Mouse (Mus musculus): ENCODE results near the gene Pla2g3. TPM values are rescaled to one million over a fixed set of nuclear protein-coding genes. Genes with fewer than 3 reads are reported as not detected.
A peak's percentile ranks its signal among the peaks of the same experiment; 100 is the strongest.

Gene Pla2g3
- polyA plus RNA-seq, 1 experiment from 2014 or later: 0.70 TPM

DNA sequence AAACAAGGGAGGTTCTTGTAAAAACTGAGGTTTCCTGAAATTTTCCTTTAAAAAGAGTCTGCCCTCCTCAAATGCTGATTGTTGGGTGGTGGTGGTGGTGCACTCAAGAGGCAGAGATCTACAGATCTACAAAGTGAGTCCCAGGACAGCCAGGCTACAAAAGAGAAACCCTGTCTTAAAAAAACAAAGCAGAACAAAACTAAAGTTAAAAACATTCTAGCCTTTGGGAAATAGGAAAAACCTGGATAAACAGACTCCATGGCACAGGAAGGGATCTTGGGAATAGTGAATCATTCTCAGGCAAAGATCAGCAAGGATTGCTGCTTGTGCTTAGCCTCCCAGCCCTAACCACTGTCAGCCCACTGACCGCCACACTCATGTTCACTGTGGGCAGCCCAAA lies 25.2 kb upstream of the Pla2g3 start:
- H3K4me1 ChIP-seq: no peaks in the 10 kb centered on the region
- no peaks in the 10 kb centered on the region for H3K9me3 ChIP-seq
- H3K27me3 ChIP-seq (ENCODE audit: insufficient read depth, poor library complexity, severe bottlenecking): no peaks in the 10 kb centered on the region
- no peak overlapping the region for H3K4me3 ChIP-seq
- no peak for DNase-seq (ENCODE audit: low spot score)
- 78% methylated on average over 1 of the region's 1 CpGs for WGBS
- no peaks in the 10 kb centered on the region for H3K36me3 ChIP-seq
- no peak overlapping the region for H3K27ac ChIP-seq

DNA sequence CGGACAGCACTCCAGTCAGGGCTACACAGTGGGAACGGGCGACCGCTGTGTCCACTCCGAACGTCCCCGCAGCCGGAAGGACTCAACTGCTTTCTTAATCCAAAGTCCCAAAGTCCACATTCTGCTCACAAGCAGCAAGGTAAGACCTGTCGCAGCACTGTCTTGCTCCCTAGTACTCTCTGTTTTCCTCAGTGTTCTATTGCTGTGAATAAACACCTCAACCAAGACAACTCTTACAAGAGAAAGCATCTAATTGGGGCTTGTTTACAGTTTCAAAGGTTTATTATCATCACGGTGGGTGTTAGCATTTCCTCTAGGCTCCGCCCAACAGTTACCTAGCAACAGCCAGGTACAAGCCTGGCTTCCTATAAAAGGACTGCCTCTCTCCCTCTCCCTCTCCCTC lies 16.6 kb upstream of the Pla2g3 start:
- no peaks in the 10 kb centered on the region for H3K4me1 ChIP-seq
- no peak overlapping the region for H3K27ac ChIP-seq
- 23% methylated on average over 11 of the region's 11 CpGs for WGBS
- H3K36me3 ChIP-seq: no peaks in the 10 kb centered on the region
- H3K9me3 ChIP-seq: no peaks in the 10 kb centered on the region
- DNase-seq (ENCODE audit: low spot score): no peak
- no peak overlapping the region for H3K4me3 ChIP-seq
- 0 out of 2 replicates have a peak, but pooled peaks cover 3% of the 10 kb centered on the region for H3K27me3 ChIP-seq (ENCODE audit: insufficient read depth, poor library complexity, severe bottlenecking)

DNA sequence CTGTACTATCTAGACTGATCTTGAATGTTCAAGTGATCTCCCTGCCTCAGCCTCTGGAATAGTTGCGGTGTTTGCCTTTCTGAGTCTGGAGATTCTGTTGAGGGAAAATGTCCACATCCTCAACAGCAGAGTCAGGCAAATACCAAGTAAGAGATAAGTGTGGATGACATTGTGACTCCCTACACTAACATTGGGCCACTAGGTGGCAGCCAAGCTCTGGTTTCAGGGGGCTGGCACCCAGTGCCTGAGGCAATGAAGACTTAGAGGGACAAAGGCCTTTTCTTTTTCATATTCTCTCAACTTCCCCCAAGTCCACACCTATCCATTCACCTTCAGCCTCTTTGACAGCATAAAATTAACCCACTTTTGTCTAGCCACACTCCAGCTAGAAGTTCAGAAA lies 15.6 kb upstream of the Pla2g3 start:
- Histone ChIP-seq H3K4me1 (no peaks in the 10 kb centered on the region), H3K27me3 (ENCODE audit: insufficient read depth, poor library complexity, severe bottlenecking) (0 out of 2 replicates have a peak, but pooled peaks cover 3% of the 10 kb centered on the region), H3K4me3 (no peak overlapping the region), H3K36me3 (no peaks in the 10 kb centered on the region), H3K9me3 (no peaks in the 10 kb centered on the region), H3K27ac (no peak overlapping the region)
- 20% methylated on average over 1 of the region's 1 CpGs for WGBS
- peak; percentile 91 for DNase-seq (ENCODE audit: low spot score)

DNA sequence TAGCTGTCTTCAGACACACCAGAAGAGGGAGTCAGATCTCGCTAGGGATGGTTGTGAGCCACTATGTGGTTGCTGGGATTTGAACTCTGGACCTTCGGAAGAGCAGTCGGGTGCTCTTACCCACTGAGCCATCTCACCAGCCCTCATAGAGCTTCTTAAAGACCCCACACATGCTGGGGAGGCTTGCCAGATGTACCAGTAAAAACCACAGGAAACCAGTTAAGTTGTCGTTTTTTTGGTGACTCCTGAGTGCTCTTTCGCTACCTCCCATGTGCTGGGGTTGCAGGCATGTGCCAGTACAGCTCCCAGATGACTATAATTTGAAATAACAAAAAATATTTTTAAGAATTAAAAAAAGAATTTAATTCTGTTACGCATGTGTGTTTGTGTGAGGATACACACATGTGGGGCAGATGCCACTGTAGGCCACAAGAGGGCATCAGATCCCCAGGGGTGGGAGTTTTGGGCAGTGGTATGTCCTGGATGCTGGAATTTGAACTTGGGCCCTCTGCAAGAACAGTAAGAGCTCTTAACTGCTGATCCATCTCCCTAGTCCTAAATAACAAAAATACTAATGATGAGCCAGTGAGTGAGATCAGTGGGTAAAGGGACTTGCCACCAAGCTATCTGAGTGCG lies 13.5 kb upstream of the Pla2g3 start:
- no peaks in the 10 kb centered on the region for H3K4me1 ChIP-seq
- H3K36me3 ChIP-seq: no peaks in the 10 kb centered on the region
- 91% methylated on average over 7 of the region's 7 CpGs for WGBS
- 0 out of 2 replicates have a peak, but pooled peaks cover 3% of the 10 kb centered on the region for H3K27me3 ChIP-seq (ENCODE audit: insufficient read depth, poor library complexity, severe bottlenecking)
- H3K4me3 ChIP-seq: no peak overlapping the region
- DNase-seq (ENCODE audit: low spot score): no peak
- H3K9me3 ChIP-seq: no peaks in the 10 kb centered on the region
- H3K27ac ChIP-seq: no peak overlapping the region

DNA sequence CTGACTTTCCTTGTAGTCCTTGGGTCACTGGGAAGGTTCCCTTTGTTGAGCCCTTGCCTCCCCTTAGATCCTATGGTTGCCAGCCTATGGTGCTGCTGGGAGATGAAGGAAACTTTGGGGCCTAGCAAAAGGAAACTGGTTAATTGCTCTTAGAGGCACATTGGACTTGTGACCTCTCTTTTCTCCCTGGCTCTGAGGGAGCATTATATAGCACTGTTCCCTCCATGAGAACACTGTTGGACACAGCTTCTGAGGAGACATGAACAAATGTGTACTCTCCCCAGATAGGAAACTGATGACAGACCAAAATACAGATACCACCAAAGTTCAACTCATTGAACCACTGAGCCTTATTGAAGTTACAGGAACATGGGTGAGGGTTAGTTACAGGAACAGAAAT lies 12.6 kb upstream of the Pla2g3 start:
- H3K4me3 ChIP-seq: no peak overlapping the region
- H3K27me3 ChIP-seq (ENCODE audit: insufficient read depth, poor library complexity, severe bottlenecking): 0 out of 2 replicates have a peak, but pooled peaks cover 3% of the 10 kb centered on the region
- no peaks in the 10 kb centered on the region for H3K36me3 ChIP-seq
- no peak overlapping the region for H3K27ac ChIP-seq
- DNase-seq (ENCODE audit: low spot score): no peak
- no peaks in the 10 kb centered on the region for H3K9me3 ChIP-seq
- H3K4me1 ChIP-seq: no peaks in the 10 kb centered on the region

DNA sequence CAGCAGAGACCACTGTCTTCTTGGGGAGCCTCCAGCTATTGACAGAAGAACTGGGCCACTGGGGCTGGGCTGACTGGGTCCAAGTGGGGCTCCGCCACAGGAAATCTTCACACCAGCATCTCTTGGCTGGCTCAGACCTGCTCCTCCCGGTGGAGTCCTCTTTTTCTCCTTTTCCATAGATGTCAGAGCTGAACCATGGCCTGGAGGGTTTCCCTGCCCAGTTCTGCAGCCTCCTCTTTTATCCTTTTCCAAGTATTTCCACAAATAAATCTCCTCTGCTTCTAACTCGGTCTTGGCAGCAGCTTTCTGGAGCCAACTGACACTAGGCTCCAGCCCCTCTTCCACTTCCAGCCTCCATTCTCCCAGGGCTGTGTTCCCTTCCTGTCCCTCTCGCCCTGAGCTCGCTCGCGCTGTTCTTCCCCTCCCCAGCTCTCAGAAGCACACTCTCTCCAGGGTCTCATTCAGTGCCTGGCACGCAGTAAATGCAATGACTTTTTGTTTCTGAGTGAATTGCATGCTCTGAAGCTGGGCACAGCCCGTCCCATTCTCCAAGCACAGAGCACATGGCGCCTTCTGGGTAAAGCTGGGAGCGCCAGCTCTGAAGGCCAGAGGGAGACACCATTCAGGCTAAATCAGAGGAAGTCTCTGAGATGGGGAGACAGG lies 4.0 kb upstream of the Pla2g3 start:
- no peaks in the 10 kb centered on the region for H3K36me3 ChIP-seq
- WGBS: 64% methylated on average over 11 of the region's 11 CpGs
- H3K4me3 ChIP-seq: no peak overlapping the region
- H3K27ac ChIP-seq: no peak overlapping the region
- no peaks in the 10 kb centered on the region for H3K9me3 ChIP-seq
- DNase-seq (ENCODE audit: low spot score): no peak
- 0 out of 2 replicates have a peak, but pooled peaks cover 3% of the 10 kb centered on the region for H3K27me3 ChIP-seq (ENCODE audit: insufficient read depth, poor library complexity, severe bottlenecking)
- peaks cover 10% of the 10 kb centered on the region for H3K4me1 ChIP-seq

DNA sequence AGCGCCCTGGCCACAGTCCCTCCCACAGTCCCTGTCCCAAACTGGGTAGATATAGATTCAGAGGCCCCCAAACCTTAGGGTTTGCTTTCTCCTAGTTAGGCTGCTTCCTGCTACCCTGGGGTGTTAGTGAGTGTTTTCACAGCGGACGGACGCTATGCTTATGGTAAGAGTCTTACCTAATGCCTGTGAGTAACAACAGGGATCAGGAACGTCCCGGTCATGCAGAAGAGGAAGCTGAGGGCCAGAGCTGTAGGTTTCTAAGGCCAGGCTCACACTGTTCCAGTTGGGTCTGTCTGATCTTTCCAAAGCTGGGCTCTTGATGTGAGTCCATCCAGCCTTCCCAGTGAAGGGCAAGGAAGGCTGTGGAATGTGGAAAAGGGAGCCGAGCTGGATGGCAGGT lies 1.7 kb upstream of the Pla2g3 start:
- DNase-seq (ENCODE audit: low spot score): no peak
- no peaks in the 10 kb centered on the region for H3K9me3 ChIP-seq
- H3K4me1 ChIP-seq: peaks cover 16% of the 10 kb centered on the region
- 59% methylated on average over 7 of the region's 7 CpGs for WGBS
- no peak overlapping the region for H3K4me3 ChIP-seq
- no peaks in the 10 kb centered on the region for H3K36me3 ChIP-seq
- H3K27ac ChIP-seq: no peak overlapping the region
- 0 out of 2 replicates have a peak, but pooled peaks cover 3% of the 10 kb centered on the region for H3K27me3 ChIP-seq (ENCODE audit: insufficient read depth, poor library complexity, severe bottlenecking)

DNA sequence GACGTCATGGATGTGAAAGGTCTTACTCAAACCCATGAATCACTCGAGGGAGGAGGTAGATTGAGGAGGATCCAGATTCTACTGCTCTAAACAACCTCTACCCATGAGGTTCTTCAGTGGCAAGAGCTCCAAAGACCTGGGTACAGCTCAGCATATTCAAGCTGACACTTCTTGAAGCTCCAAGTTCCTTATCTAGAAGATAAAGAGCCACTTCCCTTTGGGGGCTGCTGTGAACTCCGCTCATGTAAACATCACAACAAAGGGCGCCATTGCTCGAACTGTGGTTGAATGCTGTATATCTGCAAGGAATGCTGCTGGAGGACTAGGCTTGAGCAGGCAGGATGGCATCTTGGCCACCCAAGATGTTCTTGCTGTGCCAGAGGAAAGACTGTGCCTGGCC lies 952 bp downstream of the Pla2g3 start:
- no peak overlapping the region for H3K27ac ChIP-seq
- no peaks in the 10 kb centered on the region for H3K9me3 ChIP-seq
- DNase-seq (ENCODE audit: low spot score): no peak
- no peak overlapping the region for H3K4me3 ChIP-seq
- no peaks in the 10 kb centered on the region for H3K36me3 ChIP-seq
- 53% methylated on average over 5 of the region's 5 CpGs for WGBS
- 0 out of 2 replicates have a peak, but pooled peaks cover 3% of the 10 kb centered on the region for H3K27me3 ChIP-seq (ENCODE audit: insufficient read depth, poor library complexity, severe bottlenecking)
- H3K4me1 ChIP-seq: peaks cover 16% of the 10 kb centered on the region

DNA sequence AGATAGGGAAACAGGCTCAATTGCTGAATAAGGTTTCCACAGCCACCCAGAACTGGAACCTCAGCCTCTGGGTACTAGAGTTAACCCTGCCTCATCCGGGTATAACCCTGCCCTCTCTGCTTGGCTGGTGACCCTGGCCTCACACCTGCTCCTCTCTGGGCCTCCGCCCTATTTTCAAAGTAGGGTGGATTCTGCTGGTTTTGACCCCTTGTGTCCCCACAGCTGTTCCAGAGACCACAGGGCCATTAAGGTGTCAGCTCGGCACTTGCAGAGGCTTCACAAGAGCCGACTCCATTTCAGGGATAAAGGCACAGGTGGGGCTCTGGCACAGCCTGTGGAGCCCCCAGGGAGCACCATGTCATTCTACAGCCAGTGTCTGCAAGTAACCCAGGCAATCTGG lies 4.7 kb downstream of the Pla2g3 start:
- no peak for DNase-seq (ENCODE audit: low spot score)
- Histone ChIP-seq H3K36me3 (no peaks in the 10 kb centered on the region), H3K9me3 (no peaks in the 10 kb centered on the region), H3K4me1 (peaks cover 25% of the 10 kb centered on the region), H3K4me3 (no peak overlapping the region), H3K27ac (no peak overlapping the region), H3K27me3 (ENCODE audit: insufficient read depth, poor library complexity, severe bottlenecking) (no peaks in the 10 kb centered on the region)
- 71% methylated on average over 4 of the region's 4 CpGs for WGBS

DNA sequence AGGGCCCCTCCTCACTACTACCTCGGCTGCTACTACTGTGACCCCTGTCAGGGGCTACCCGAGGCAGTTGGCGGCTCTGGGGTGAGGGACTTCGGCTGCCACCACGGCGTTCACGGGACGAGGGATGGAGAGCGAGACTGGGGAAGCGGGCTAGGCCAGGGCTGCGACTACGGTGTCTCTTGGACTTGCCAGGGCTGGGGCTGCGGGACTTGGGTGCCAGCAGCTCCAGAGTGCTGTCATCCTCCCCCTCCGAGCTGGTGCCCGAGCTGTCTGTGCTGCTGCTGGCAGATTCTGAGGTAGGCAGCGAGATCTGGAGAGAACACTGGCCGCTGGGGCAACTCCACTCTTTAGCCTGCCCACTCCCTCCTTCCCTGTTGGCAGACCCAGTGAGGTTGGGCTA lies 6.8 kb downstream of the Pla2g3 start:
- H3K27ac ChIP-seq: peak overlapping the region; percentile 49
- WGBS: 76% methylated on average over 17 of the region's 17 CpGs
- H3K4me3 ChIP-seq: no peak overlapping the region
- H3K9me3 ChIP-seq: no peaks in the 10 kb centered on the region
- no peak for DNase-seq (ENCODE audit: low spot score)
- 0 out of 2 replicates have a peak, but pooled peaks cover 2% of the 10 kb centered on the region for H3K27me3 ChIP-seq (ENCODE audit: insufficient read depth, poor library complexity, severe bottlenecking)
- peaks cover 3% of the 10 kb centered on the region; the same call in 1 of the 2 replicates for H3K36me3 ChIP-seq
- peaks cover 9% of the 10 kb centered on the region for H3K4me1 ChIP-seq

DNA sequence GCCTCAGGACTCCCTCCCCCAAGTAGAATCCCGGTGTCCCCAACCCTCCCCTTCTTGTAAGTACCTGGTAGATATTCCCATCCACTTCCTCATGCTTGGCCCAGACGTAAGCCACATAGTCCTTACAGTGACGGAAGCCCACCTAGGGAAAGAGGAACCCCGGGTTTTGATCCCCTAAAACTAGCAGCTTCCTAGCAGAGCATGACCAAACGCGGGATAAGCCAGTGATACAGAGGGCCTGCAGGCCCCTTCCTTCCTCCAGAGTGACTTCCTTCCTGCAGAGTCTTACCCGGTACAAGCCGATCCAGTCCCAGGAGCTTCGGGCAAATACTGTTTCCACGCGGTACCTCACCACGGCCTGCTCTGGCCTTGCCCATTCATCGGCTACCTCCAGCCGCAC lies 7.4 kb downstream of the Pla2g3 start:
- H3K9me3 ChIP-seq: no peaks in the 10 kb centered on the region
- H3K4me1 ChIP-seq: peaks cover 9% of the 10 kb centered on the region
- peaks cover 8% of the 10 kb centered on the region; the same call in 1 of the 2 replicates for H3K27me3 ChIP-seq (ENCODE audit: insufficient read depth, poor library complexity, severe bottlenecking)
- DNase-seq (ENCODE audit: low spot score): no peak
- H3K27ac ChIP-seq: 0 out of 2 replicates have a peak overlapping the region, but pooled peaks have one; percentile 49
- WGBS: 80% methylated on average over 14 of the region's 14 CpGs
- H3K36me3 ChIP-seq: peaks cover 3% of the 10 kb centered on the region; the same call in 1 of the 2 replicates
- H3K4me3 ChIP-seq: no peak overlapping the region

DNA sequence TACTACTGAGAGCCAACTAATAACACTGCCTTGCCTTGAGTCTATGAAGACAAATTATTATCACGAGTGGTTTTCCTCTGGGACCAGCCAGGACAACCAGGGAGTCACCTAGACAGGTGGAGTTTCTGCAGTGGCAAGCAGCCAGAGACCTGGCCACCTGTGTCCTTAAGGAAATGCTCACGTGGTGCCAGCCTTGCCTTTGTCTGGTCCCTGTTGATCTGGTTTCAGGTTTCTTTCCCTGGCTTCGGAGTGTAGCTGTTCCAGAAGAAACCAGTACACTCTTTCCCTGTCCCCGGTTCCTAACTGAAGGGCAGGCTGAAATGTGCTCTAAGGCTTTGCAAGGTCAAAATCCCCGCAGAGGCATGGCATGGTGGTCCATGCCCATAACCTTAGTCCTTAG lies 8.7 kb downstream of the Pla2g3 start:
- Histone ChIP-seq H3K27ac (no peak overlapping the region), H3K4me3 (no peak overlapping the region), H3K9me3 (no peaks in the 10 kb centered on the region), H3K36me3 (peaks cover 3% of the 10 kb centered on the region; the same call in 1 of the 2 replicates), H3K27me3 (ENCODE audit: insufficient read depth, poor library complexity, severe bottlenecking) (peaks cover 21% of the 10 kb centered on the region), H3K4me1 (peaks cover 9% of the 10 kb centered on the region)
- WGBS: 51% methylated on average over 5 of the region's 5 CpGs
- no peak for DNase-seq (ENCODE audit: low spot score)

DNA sequence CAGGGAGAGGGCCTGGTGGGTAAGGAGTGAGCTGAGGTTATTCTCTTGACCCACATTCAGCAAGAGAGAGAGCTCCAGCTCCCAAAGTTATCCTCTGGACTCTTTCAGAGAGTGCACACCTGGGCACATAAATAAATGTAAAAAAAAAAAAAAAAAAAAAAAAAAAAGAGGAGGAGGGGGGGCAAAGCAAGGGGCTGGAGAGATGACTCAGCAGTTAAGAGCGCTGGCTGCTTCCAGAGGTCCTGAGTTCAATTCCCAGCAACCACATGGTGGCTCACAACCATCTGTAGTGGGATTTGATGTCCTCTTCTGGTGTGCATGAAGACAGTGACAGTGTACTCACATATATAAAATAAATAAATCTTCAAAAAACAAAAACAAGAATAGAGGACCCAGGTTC lies 9.2 kb downstream of the Pla2g3 start:
- DNase-seq (ENCODE audit: low spot score): no peak
- 86% methylated on average over 1 of the region's 1 CpGs for WGBS
- peaks cover 9% of the 10 kb centered on the region for H3K4me1 ChIP-seq
- H3K27me3 ChIP-seq (ENCODE audit: insufficient read depth, poor library complexity, severe bottlenecking): peaks cover 25% of the 10 kb centered on the region
- H3K9me3 ChIP-seq: no peaks in the 10 kb centered on the region
- H3K4me3 ChIP-seq: no peak overlapping the region
- peaks cover 7% of the 10 kb centered on the region; the same call in 1 of the 2 replicates for H3K36me3 ChIP-seq
- H3K27ac ChIP-seq: no peak overlapping the region
